Mouse (Mus musculus) c-Kit-positive CD71-negative TER-119-negative erythroid progenitor cells, embryonic 14.5 days (primary cell): ENCODE measurements around the gene Mmd2.

Experiments
- DNase-seq: peaks from one replicate; pipeline ENCODE4 v3.0.0-alpha.2; 2013; ENCODE audit warnings: low read depth

Gene Mmd2

DNA sequence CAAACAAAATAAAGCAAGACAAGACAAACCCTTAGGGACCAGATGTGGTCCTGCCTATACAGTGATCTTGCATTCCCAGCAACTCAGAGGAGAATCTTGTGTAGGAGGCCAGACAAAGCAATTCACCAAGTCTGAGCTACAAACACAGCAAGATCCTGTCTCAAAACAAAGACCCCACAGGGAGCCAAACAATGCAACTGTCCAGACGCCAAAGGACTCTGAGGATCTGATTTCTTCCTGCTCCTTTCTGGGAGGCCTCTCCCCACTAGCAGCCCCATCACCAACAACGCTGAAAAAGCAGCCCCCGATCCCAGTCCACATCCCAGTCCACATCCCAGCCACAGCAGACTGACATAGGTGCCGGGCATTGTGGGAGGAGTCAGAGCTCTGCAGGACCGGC lies 62.3 kb downstream of the Mmd2 start:
- no peak for DNase-seq

DNA sequence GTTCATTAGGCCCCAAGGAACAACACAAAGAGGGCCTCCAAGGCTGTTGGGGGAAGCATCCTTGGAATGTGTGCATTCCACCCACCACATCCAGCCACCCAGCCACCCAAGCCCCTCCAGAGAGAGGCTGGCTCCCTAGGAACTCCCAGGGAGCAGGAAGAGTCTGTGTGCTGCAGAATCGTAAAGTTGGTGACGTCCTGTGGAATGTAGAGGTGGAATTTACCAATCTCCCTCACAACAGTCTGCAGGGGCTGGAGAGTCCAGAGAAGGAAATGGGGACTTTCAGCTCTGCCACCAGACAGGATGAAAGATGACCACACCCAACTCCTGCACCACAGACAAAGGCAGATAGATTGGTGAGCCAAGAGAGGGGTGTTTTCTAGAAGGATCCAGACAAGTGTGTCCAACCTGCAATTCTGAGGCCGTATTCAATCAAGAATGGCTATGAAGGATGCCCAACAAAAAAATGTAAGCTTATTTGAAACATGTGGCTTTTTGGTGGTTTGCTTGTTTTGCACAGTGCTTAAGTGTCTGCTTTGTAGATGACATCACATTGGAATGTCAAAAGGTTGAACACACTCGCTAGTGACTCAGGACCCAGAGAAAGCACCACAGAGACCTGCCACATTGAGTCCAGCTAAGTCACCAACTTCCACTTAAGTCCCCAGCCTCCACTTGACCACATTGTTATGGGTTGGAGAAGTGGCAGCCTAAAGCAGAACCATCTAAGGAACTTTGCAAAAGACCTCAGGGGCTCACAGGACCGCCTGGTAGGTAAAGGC lies 63.4 kb downstream of the Mmd2 start:
- DNase-seq = no peak

DNA sequence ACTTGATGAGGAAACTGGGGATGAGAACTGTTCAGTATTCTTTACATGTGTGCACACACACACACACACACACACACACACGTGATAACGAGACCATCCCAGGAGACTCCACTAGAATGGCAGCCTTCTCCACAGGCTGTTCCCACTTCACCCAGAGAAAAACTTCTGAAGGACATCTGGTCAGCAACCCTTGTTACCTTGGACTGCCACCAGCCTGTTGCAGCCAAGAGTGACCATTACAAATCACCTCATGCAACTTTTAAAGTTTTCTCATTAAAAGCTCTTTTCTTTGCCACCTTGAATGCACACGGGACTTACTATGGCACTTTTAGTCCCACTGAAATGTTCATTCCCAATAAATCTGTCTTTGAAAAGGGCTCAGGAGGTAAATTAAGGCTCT lies 71.3 kb downstream of the Mmd2 start:
- no peak for DNase-seq

DNA sequence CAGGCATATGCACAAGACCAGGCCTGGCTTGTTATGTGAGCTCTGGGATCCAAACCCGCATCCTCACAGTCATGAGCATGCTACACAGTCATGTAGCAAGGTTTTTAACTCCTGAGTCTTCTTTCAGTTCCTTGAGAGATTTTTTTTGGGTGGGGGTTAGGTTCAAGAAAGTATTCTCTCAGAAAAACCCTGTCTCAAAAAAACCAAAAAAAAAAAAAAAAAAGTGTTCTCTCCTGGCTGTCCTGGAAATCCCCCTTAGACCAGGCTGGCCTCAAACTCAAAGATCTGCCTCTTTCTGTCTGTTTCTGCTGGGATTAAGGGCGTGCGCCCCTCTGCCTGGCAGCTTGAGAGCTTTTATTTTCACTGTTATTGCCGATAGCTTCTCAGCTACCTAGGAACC lies 73.2 kb downstream of the Mmd2 start:
- DNase-seq = no peak

DNA sequence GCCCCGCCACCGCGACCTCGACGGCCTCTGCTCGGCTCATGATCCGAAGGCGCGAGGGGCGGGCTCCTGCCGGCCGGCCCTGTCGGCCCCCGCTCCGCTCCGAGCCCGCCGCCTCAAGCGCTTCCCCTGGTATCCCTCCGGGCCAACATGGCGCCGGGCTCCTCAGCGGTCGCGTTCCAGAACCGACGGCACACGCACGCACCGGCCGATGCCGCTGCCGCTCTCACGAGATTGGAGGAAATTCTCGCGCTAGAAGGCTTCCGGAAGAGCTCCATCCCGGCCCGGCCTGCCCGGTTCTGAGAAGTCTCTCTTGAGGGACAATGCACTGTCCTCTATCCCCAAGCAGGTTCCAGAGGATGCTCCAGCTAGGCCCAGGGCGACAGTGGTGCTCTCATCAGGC lies 78.7 kb downstream of the Mmd2 start, which contains the start of gene Papolb:
Gene Papolb, minus strand, starts transcription at position 162 of the 400 bp plus-strand sequence.
- DNase-seq = no peak

DNA sequence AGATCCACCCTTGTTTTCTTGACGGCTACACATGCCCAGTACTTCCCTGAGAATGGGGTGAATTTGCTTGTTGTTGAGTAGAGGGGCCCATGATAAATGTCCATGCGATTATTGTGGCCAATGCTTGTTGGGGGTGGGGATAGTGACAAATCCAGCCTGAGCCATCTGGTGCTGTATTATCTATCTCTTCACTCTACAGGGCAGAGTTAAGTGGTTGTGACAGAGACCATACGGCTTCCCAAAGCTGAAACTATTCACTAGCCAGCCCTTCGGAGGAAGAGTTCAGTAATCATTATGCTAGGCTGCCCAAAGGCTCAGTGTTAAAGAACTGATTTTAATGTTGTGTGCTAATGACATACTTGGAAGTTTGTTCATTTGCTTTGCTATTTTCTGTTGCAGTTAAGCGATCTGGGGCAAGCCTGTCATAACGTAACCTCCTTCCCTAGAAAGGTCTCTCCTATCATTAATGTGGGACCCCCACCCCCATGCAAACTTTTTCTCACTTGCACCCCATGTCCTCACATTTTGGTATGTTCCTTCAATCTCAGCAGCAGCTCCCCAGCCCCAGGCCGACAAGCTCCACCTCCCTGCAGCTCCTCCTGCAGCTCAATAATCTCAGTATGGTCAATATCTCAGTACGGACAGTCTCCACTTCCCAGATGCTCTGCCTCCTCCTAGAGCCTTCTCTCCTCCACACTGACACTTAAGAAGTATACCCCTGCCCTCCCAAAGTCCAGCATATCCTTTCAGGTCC lies 83.7 kb downstream of the Mmd2 start:
- DNase-seq = no peak

DNA sequence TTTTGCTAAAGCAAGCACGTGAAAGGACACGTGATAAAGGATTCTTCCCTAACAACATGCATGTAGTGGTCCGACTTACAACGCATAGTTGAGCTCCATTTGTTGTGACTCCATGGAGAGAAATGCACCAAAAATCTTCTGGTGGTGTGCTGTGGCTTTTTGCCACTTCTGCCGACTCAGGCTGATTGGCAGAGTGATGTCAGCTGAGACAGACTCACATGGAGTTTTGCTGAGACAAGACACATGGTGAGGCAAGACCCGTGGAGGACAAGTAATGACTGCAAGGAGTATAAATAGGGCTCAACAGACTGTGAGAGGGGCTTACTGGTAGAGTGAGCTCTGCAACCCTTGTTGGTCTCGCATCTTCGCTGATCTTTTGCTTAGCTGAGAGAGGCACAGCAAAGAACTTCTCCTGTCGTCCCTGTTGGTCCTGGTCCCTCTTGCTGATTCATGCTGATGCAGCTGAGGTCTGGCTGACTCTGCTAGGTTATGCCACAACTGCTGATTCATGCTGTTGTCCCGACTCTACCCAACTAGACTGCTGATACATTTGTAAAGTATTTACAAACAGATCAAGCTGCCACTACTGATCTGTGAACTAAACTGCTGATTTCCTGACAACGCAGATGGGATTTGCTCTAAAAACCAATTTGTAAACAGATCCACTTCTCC lies 87.3 kb downstream of the Mmd2 start:
- no peak for DNase-seq

DNA sequence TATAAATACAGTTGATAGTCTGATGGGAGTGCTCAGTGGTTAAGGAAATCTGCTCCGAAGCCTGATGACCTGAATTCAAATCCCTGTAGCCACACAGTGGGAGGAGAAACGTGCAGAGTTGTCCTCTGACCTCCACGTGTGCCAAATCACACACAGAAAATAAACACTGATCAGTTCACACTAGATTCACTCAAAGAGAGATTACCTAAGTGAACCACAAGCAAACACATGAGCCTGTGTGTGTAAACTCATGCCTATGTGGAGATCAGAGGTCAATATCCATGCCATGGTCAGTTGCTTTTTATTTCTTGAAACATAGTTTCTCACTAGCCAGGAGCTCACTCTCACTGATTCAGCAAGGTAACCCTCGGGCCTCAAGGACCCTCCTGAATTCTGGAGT lies 88.2 kb downstream of the Mmd2 start:
- DNase-seq = no peak

DNA sequence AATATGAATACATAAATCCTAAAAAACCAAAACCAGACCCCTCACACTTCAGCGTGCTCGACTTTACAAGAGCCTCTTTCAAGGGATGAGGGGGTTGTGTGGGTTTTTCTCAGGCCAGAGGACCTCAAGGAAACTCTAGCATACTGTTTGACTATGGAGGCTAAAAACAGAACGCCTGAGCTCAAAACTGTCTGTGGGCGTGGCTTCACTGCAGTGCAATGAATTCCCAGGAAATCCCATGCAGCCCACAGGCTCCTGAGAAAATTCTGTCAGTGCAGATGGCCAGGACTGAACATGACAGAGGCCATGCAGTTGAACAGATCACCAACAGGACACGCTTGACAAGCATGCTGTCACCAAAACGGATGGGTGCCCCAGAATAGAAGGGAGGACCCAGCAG lies 89.6 kb downstream of the Mmd2 start:
- DNase-seq = no peak
